Mouse (Mus musculus) thymus, postnatal 0 days (tissue): ENCODE measurements around the gene Hs3st4. TPM values are rescaled to one million over a fixed set of nuclear protein-coding genes. Genes with fewer than 3 reads are reported as not detected.

Experiments used
- DNase-seq: peaks from one replicate; pipeline ENCODE4 v3.0.0-alpha.2; 2015; ENCODE audit warnings: low spot score
- polyA plus RNA-seq: library from polyadenylated mRNA; unstranded; fragments of >200 nt; fragmentation: Nextera tagmentation; extraction: Ambion mirVana; gene quantifications from 2 replicates; pipeline ENCODE4 v1.2.1, GENCODE M21; 2015

Hs3st4 gene
- polyA plus RNA-seq, 1 experiment from 2014 or later, result not detected

GRCm38 (mm10) chr7:124136133-124136532 is 153.5 kb downstream of the Hs3st4 start:
- DNase-seq, result no peak

DNA sequence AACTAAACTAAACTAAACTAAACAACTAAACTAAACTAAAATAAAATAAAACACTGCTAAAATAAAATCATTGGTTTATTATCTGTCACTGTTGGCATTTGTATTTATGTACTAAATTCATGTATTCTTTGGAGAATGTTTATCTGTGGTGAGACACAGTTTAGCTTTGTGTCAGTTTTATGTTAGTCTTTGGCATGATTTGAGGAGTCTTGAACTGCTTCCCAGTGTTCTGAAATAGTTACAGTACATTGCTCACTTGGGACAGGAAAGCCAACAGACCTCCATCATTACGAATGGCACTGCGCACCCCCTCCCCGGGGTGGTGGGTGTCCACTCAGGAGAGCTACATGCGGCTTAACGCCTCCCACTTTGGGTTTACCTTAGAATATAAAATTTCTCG is 158.6 kb downstream of the Hs3st4 start:
- no peak for DNase-seq

GRCm38 (mm10) chr7:124150901-124151300 is 168.2 kb downstream of the Hs3st4 start:
- no peak for DNase-seq

DNA sequence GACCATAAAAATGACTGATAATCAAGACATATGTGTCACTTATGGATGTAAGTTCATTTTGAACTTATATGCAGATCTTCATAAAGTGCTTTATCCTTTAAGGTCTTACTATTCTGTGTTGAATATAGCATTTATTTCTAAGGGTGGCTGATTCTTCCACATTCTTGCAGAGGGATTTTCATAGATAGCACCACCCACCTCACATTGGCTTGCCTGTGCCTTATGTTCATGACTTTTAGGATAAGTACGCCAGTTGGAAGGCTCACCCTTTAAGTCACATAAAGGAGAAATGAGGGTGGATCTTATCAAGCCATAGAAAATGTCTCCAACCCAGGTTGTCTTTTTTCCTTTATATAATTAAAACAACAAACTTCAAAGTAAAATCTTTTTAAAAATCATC is 180.6 kb downstream of the Hs3st4 start:
- no peak for DNase-seq

- no peak for DNase-seq
Observed at GRCm38 (mm10) chr7:124166229-124166628, 183.6 kb downstream of the Hs3st4 start.

- no peak for DNase-seq
Observed at GRCm38 (mm10) chr7:124168796-124169195, 186.1 kb downstream of the Hs3st4 start.

GRCm38 (mm10) chr7:124170001-124170400 is 187.3 kb downstream of the Hs3st4 start:
- no peak for DNase-seq

- no peak for DNase-seq
Observed at GRCm38 (mm10) chr7:124171992-124172391, 189.3 kb downstream of the Hs3st4 start.

DNA sequence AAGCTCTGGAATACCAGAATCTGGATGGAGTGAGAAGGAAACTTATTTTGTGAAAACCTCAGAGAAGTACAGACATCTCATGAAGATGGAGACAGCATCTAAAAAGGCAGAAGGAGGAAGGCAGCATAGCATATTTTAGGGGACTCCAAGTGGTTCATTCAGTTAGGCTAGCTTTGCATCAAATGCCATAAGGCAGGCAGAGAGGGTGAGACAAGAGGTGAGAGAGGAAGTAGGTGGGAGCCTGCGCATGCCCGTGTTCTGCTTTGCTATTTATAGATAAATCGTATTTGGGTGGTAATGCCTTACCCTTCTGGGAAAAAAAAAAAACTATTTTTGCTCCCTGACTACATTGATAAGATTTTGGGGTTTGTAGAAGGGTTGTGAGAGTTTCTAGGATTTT is 198.3 kb downstream of the Hs3st4 start:
- DNase-seq, result no peak

GRCm38 (mm10) chr7:124184693-124185092 is 202.0 kb downstream of the Hs3st4 start:
- DNase-seq, result no peak

GRCm38 (mm10) chr7:124198811-124199570 is 216.3 kb downstream of the Hs3st4 start:
- DNase-seq, result no peak

GRCm38 (mm10) chr7:124216921-124217320 is 234.3 kb downstream of the Hs3st4 start:
- no peak for DNase-seq

DNA sequence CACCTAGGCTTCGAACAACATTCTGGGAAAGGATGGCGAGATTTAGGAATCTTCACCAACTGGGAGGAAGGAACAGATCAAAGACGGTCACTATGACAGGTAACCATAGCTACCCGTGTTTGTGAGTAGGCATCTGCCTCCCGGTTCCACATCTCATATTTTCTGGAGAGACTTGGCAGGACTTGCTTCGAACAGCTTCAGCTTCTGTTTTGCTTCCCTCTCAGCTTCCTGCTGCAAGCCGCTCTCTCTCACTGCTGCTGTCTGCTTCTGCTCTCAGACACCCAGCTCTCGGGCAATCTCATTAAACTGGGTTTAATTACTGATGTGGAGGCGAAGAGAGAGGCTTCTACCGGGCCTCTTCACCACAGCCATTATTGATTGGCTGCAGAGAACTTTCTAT is 237.9 kb downstream of the Hs3st4 start:
- no peak for DNase-seq

GRCm38 (mm10) chr7:124237896-124238670 is 255.4 kb downstream of the Hs3st4 start:
- DNase-seq, result no peak

GRCm38 (mm10) chr7:124239903-124240647 is 257.4 kb downstream of the Hs3st4 start:
- DNase-seq, result no peak

DNA sequence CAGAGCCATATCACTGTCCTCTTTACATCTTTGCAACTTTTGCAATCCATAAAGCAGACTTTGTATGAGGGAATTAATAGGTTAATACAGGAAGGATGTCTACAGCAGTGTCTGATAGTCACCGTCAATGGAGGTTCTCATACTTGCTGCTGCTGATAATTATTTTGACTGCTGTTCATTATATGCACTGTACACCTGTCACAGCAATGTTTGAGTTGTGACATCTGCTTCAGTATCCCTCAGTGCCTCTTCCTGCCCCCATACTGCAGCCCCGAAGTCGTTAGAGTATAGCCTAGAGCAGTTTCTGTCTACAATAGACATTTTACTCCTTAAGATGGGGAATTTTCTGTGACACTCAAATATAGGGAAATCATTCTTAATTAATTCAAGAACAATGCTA is 267.2 kb downstream of the Hs3st4 start:
- no peak for DNase-seq

DNA sequence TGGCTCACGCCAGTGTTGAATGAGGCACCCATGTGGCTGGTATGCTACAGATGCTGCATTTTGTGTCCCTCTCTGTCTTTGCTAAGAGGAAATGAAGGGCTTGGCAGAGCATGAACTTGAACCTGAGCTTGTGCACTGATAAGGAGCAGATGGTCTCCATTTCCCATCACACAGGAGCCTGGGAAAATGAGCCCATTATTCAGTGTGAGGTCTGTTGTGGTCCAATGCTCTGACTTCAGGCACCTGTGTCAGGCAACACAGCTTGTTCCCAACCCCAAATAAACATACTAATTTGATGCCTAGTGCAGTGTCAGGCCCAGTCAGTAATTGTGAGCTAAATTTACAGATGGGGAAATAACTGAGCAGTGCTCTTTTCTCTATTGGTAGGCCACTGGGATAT is 267.9 kb downstream of the Hs3st4 start:
- no peak for DNase-seq

DNA sequence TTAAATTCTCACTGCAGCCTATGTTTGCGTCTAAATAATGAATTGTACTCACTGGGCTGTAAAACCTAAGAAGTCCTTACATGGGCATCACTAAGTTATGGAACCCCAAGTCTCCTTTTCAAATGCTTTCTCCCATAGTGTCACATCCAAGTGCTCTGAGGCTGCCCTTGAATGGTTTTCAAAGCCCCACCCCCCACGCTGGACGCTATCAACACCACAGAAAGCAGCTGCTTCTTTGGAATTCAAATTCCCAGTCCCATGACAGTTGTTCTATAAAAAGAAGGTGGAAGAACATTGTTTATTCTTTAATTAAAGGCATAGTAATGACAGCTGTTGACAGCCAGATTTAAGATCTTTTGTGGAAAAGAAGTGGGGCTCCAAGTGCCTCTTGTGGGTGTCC is 275.8 kb downstream of the Hs3st4 start:
- DNase-seq, result no peak

DNA sequence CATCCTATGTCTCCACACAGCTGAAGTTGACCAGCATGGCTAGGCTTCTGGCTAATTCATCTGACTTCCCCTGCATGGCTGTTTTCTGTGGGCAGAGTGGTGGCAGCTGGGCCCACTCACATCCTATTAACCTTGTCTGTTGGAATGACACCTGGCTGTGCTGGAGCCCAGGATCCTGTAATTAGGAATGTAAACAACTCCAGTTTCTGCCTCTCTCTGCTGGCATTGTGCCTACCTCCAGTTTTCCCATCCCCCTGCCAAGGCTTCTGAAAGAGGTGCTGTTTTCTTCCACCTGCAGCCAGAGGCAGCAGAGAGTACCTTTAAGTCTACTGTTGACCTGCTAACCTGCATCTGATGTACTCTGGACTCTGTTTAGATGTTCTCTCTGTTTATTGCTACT is 288.1 kb downstream of the Hs3st4 start:
- no peak for DNase-seq

GRCm38 (mm10) chr7:124289873-124290272 is 307.2 kb downstream of the Hs3st4 start:
- DNase-seq, result no peak

GRCm38 (mm10) chr7:124319451-124319850 is 336.8 kb downstream of the Hs3st4 start:
- no peak for DNase-seq

GRCm38 (mm10) chr7:124335635-124336034 is 353.0 kb downstream of the Hs3st4 start:
- DNase-seq, result no peak
